Mouse (Mus musculus): Measurements from ENCODE around the gene Cant1.

GRCm38 (mm10) chr11:118427266-118427779 is 8.4 kb upstream of the Cant1 start:
- no peak for TF ChIP-seq CTCF (IDR thresholded peaks at IDR 0.05; ENCODE audit: borderline replicate concordance, insufficient read depth, low read length)
- TF ChIP-seq POLR2A (IDR thresholded peaks at IDR 0.05; ENCODE audit: low read depth, low read length): no peak

Data from embryonic fibroblast, embryonic 13.5 days (primary cell).